Mouse (Mus musculus) CH12.LX (cell line): Measurements from ENCODE around the gene Olfr1359. TPM values are rescaled to one million over a fixed set of nuclear protein-coding genes. Genes with fewer than 3 reads are reported as not detected.

Experiments used
- DNase-seq: peaks from one replicate; pipeline ENCODE4 v3.0.0-alpha.2; 2013; ENCODE audit errors: extremely low read depth
- H3K27ac ChIP-seq: 2 replicates; pipeline ENCODE4 v1.5.1; 2012; ENCODE audit warnings: low read depth, mild to moderate bottlenecking, control low read depth, moderate library complexity; ENCODE audit not compliant: insufficient read depth
- H3K27me3 ChIP-seq: replicated peaks from 2 replicates; pipeline ENCODE3; 2012; ENCODE audit warnings: inconsistent platforms
- H3K36me3 ChIP-seq, 2 experiments: replicated peaks in 1 of 2; 2 replicates each; pipeline versions ENCODE3 to v1.6.1; 2012; ENCODE audit warnings: inconsistent platforms in 1 of 2, low read length in 1 of 2, mild to moderate bottlenecking in 1 of 2, mixed read lengths in 1 of 2, moderate library complexity in 1 of 2; ENCODE audit not compliant: control insufficient read depth in 1 of 2, insufficient read depth in 1 of 2
- H3K4me1 ChIP-seq, 2 experiments: 2 replicates each; pipeline ENCODE4 v1.6.1; 2012; ENCODE audit warnings: inconsistent platforms in 1 of 2, moderate library complexity in 1 of 2; ENCODE audit not compliant: insufficient read depth in 2 of 2, control insufficient read depth in 1 of 2
- H3K4me2 ChIP-seq: 2 replicates; pipeline ENCODE4 v1.6.1; 2012; ENCODE audit warnings: low read depth, mild to moderate bottlenecking, control low read depth; ENCODE audit not compliant: poor library complexity, insufficient read depth, severe bottlenecking
- H3K4me3 ChIP-seq, 3 experiments: fragments of 150-350 bp in 1 of 3; sonication (generic) in 1 of 3; replicated peaks in 1 of 3; 2 replicates each; pipeline versions ENCODE3 to v1.5.1; 2011 to 2012; ENCODE audit warnings: low read depth in 2 of 3, low read length in 2 of 3, mild to moderate bottlenecking in 2 of 3, moderate library complexity in 2 of 3, control low read depth in 1 of 3, improper control_type of control experiment in 1 of 3, inconsistent platforms in 1 of 3, mixed read lengths in 1 of 3; ENCODE audit not compliant: poor library complexity in 1 of 3
- H3K79me2 ChIP-seq: replicated peaks from 2 replicates; pipeline ENCODE4 v1.6.1; 2012; ENCODE audit warnings: mild to moderate bottlenecking, moderate library complexity; ENCODE audit not compliant: control insufficient read depth, poor library complexity, insufficient read depth, severe bottlenecking; ENCODE audit errors: extremely low read depth
- H3K9ac ChIP-seq: 2 replicates; pipeline ENCODE4 v1.6.1; 2012; ENCODE audit warnings: low read depth, mild to moderate bottlenecking, control low read depth, moderate library complexity; ENCODE audit not compliant: insufficient read depth
- H3K9me3 ChIP-seq: replicated peaks from 2 replicates; pipeline ENCODE3; 2012; ENCODE audit warnings: low read length, inconsistent platforms, mixed read lengths
- CTCF ChIP-seq, 2 experiments: IDR thresholded peaks in 1 of 2; conservative IDR thresholded peaks in 1 of 2; 2 replicates each; pipeline ENCODE4 v1.5.1; 2011 to 2012; ENCODE audit warnings: low read depth in 2 of 2, low read length in 2 of 2, improper control_type of control experiment in 1 of 2, inconsistent platforms in 1 of 2, mild to moderate bottlenecking in 1 of 2, moderate library complexity in 1 of 2
- E2F4 ChIP-seq: IDR thresholded peaks from 2 replicates; pipeline ENCODE4 v1.6.1; 2011; ENCODE audit warnings: low read depth, low read length, improper control_type of control experiment; ENCODE audit not compliant: insufficient replicate concordance
- ELF1 ChIP-seq: IDR thresholded peaks from 2 replicates; pipeline ENCODE4 v1.6.1; 2014; ENCODE audit warnings: low read depth, mild to moderate bottlenecking, inconsistent platforms, low read length, improper control_type of control experiment
- GABPA ChIP-seq: IDR thresholded peaks from 2 replicates; pipeline ENCODE4 v1.6.1; 2012; ENCODE audit warnings: low read depth, low read length, improper control_type of control experiment, inconsistent platforms; ENCODE audit not compliant: insufficient replicate concordance
- HCFC1 ChIP-seq: IDR thresholded peaks from 2 replicates; pipeline ENCODE4 v1.6.1; 2012; ENCODE audit warnings: low read depth, mild to moderate bottlenecking, inconsistent platforms, low read length, improper control_type of control experiment
- IRF4 ChIP-seq: IDR thresholded peaks from 2 replicates; pipeline ENCODE4 v1.6.1; 2014; ENCODE audit warnings: low read depth, mild to moderate bottlenecking, inconsistent platforms, low read length, improper control_type of control experiment
- JUN ChIP-seq: IDR thresholded peaks from 2 replicates; pipeline ENCODE4 v1.6.1; 2011; ENCODE audit warnings: low read depth, mild to moderate bottlenecking, low read length, improper control_type of control experiment, moderate library complexity; ENCODE audit not compliant: insufficient read depth
- JUND ChIP-seq: conservative IDR thresholded peaks from 2 replicates; pipeline ENCODE4 v1.6.1; 2011; ENCODE audit warnings: low read depth, low read length, improper control_type of control experiment
- KAT2A ChIP-seq: IDR thresholded peaks from 2 replicates; pipeline ENCODE4 v1.6.1; 2012; ENCODE audit warnings: low read length, improper control_type of control experiment, inconsistent platforms; ENCODE audit not compliant: insufficient replicate concordance
- MAFK ChIP-seq: IDR thresholded peaks from 2 replicates; pipeline ENCODE4 v1.6.1; 2011; ENCODE audit warnings: low read length, improper control_type of control experiment; ENCODE audit not compliant: insufficient replicate concordance
- MAX ChIP-seq: IDR thresholded peaks from 2 replicates; pipeline ENCODE4 v1.6.1; 2011; ENCODE audit warnings: low read length, improper control_type of control experiment
- MEF2A ChIP-seq: IDR thresholded peaks from 2 replicates; pipeline ENCODE4 v1.6.1; 2014; ENCODE audit warnings: low read depth, mild to moderate bottlenecking, inconsistent platforms, low read length, improper control_type of control experiment, borderline replicate concordance
- MXI1 ChIP-seq: IDR thresholded peaks from 2 replicates; pipeline ENCODE4 v1.6.1; 2011; ENCODE audit warnings: mild to moderate bottlenecking, low read depth, low read length, improper control_type of control experiment
- MYC ChIP-seq: IDR thresholded peaks from 2 replicates; pipeline ENCODE4 v1.6.1; 2011; ENCODE audit warnings: low read depth, mild to moderate bottlenecking, improper control_type of control experiment, low read length
- NELFE ChIP-seq: IDR thresholded peaks from 2 replicates; pipeline ENCODE4 v1.6.1; 2011; ENCODE audit warnings: low read depth, low read length, improper control_type of control experiment
- NRF1 ChIP-seq: IDR thresholded peaks from 2 replicates; pipeline ENCODE4 v1.6.1; 2014; ENCODE audit warnings: low read depth, mild to moderate bottlenecking, inconsistent platforms, low read length, improper control_type of control experiment, moderate library complexity
- PAX5 ChIP-seq: IDR thresholded peaks from 2 replicates; pipeline ENCODE4 v1.6.1; 2012; ENCODE audit warnings: low read length, inconsistent platforms, mixed read lengths
- POLR2A ChIP-seq: IDR thresholded peaks from 2 replicates; pipeline ENCODE4 v1.6.1; 2011; ENCODE audit warnings: low read depth, mild to moderate bottlenecking, improper control_type of control experiment, low read length
- POLR2AphosphoS2 ChIP-seq: IDR thresholded peaks from 2 replicates; pipeline ENCODE4 v1.6.1; 2011; ENCODE audit warnings: low read depth, low read length, improper control_type of control experiment
- RAD21 ChIP-seq: IDR thresholded peaks from 2 replicates; pipeline ENCODE4 v1.6.1; 2011; ENCODE audit warnings: low read depth, mild to moderate bottlenecking, low read length, improper control_type of control experiment, moderate library complexity
- RCOR1 ChIP-seq: conservative IDR thresholded peaks from 2 replicates; pipeline ENCODE4 v1.6.1; 2012; ENCODE audit warnings: low read depth, mild to moderate bottlenecking, inconsistent platforms, low read length, improper control_type of control experiment
- SMC3 ChIP-seq: IDR thresholded peaks from 2 replicates; pipeline ENCODE4 v1.6.1; 2011; ENCODE audit warnings: low read depth, low read length, improper control_type of control experiment
- TBP ChIP-seq: conservative IDR thresholded peaks from 2 replicates; pipeline ENCODE4 v1.6.1; 2011; ENCODE audit warnings: low read depth, low read length, improper control_type of control experiment
- TCF12 ChIP-seq: IDR thresholded peaks from 2 replicates; pipeline ENCODE4 v1.6.1; 2014; ENCODE audit warnings: low read depth, mild to moderate bottlenecking, inconsistent platforms, low read length, improper control_type of control experiment
- USF1 ChIP-seq: IDR thresholded peaks from 2 replicates; pipeline ENCODE4 v1.6.1; 2014; ENCODE audit warnings: low read depth, mild to moderate bottlenecking, inconsistent platforms, low read length, improper control_type of control experiment
- ZNF384 ChIP-seq: IDR thresholded peaks from 2 replicates; pipeline ENCODE4 v1.6.1; 2012; ENCODE audit warnings: low read depth, low read length, improper control_type of control experiment, inconsistent platforms
- dilution Hi-C: fragments of 300-500 bp; cut with MboI; formaldehyde crosslinking; loops from 2 replicates; pipeline ENCODE4 v1.14.3; 2020; ENCODE audit warnings: low sequenced_read_pairs; ENCODE audit not compliant: extremely low pct_unique_long_range_greater_than_20kb, extremely low pct_ligation_motif_present
- in situ Hi-C: fragments of 300-500 bp; cut with MboI; formaldehyde crosslinking; loops from 3 replicates; pipeline ENCODE4 v1.14.3; 2019; ENCODE audit warnings: low sequenced_read_pairs, low pct_ligation_motif_present, low pct_unique_long_range_greater_than_20kb, mixed read lengths
- polyA plus RNA-seq: library from polyadenylated mRNA; unstranded; fragments of >175 nt; gene quantifications from 2 replicates; pipeline ENCODE4 v1.2.1, GENCODE M21; 2012; ENCODE audit warnings: low read depth; ENCODE audit not compliant: insufficient read length
- total RNA-seq, 2 experiments: library from RNA; depleted of rRNA; stranded (reverse); fragments of 300-350 nt in 1 of 2; fragments of >200 nt in 1 of 2; gene quantifications; 2 replicates each; pipeline ENCODE4 v1.2.3; 2012 to 2014

The Olfr1359 gene
- total and polyA plus RNA-seq, 3 experiments, result not detected

DNA sequence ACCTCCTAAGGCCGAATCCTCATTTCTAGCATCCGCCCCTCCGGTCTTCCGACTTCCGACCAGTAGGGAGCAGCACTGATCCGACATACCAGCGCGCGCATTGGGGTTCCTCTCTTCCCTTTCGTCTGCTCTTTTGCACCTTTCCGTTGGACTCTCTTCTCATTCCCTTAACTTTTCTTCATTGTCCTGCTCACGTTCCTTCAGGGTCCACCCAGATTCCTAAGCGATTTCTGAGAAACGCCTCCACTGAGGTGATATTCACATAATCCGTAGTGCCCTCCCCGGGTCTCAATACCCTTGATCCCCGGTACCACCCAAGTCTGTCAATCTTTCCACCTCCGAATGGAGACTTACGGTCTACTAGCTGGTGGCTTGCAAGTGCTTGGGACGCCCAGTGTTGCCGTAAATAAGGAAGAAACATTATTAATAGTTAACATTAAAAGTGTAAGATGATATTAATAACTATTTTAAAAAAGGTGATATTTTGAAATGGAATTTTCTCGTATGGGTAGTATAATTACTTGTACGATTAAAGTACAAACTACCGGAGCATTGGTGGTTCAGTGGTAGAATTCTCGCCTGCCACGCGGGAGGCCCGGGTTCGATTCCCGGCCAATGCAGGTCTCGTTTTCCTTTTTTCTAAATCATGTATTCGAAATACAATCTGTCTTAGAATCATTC lies 12.3 kb downstream of the Olfr1359 start:
- H3K27ac ChIP-seq, result peak overlapping the region; percentile 27; the same call in 1 of the 2 replicates

DNA sequence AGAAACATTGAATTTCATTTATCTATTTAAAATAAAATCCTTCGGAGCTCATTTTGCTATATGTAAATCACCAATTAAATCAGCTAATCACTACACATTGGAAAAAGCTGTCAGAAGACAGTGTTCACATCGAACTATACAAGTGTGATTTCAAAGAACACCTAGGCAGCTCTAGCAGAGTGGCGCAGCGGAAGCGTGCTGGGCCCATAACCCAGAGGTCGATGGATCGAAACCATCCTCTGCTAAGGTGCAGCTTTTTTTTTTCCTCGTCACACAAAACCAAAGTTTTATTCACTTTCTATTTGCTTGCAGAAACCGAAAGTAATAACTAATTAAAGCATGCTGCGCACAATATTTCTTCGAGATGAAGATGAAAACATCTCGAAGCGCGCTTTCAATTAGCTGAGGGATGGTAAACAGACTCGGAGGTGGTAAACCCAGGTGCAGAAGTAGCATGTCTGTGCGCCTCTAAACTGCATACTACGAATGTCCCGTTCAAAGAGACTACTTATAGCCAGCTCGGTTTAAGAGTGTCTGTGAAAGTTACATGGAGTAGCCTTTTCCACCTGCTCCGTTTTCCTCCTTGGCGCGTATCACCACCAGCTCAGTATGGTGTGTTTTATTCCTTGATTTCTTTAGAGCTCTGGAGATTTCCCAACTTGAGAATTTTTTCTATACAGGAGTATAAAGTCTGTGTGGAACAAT lies 13.1 kb downstream of the Olfr1359 start:
- dilution Hi-C loops (no loop called here), in situ Hi-C loops (loop anchor here (25.0 kb wide), 2 partner anchors 226 to 324 kb away; partner anchors contain the start of gene Zfp184)
- Histone ChIP-seq H3K27me3 (peaks cover 3% of the 10 kb centered on the region), H3K4me3 (peak overlapping the region; percentile 67 to 71 (median 70)), H3K4me2 (peak overlapping the region; percentile 99), H3K4me1 (peaks cover 8 to 20% of the 10 kb centered on the region in 2 experiments; a peak in 3 of 4 replicates), H3K79me2 (no peaks in the 10 kb centered on the region), H3K36me3 (no peaks in the 10 kb centered on the region), H3K27ac (no peak overlapping the region; the same call in 1 of the 2 replicates), H3K9me3 (no peaks in the 10 kb centered on the region), H3K9ac (peak overlapping the region; percentile 80)
- peak; percentile 78 for DNase-seq
- TF ChIP-seq USF1, result no peak
- peak; percentile 94 for TF ChIP-seq ELF1
- TF ChIP-seq KAT2A, result no peak
- TF ChIP-seq NRF1, result peak; percentile 66
- peak; percentile 43; the same call in 1 of the 2 replicates for TF ChIP-seq IRF4
- TF ChIP-seq GABPA, result no peak
- TF ChIP-seq JUND, result no peak
- TF ChIP-seq MAFK, result peak; percentile 92
- TF ChIP-seq TBP, result peak; percentile 99
- TF ChIP-seq MAX, result peak; percentile 33; the same call in 1 of the 2 replicates
- peak; percentile 8; the same call in 1 of the 2 replicates for TF ChIP-seq ZNF384
- TF ChIP-seq, all 38 proteins: peak for 7

More for the DNA sequence above, 12.3 kb downstream of the Olfr1359 start:
- H3K4me1 ChIP-seq, result peaks cover 8 to 16% of the 10 kb centered on the region in 2 experiments; a peak in 3 of 4 replicates
- no peaks in the 10 kb centered on the region for H3K9me3 ChIP-seq
- no peaks in the 10 kb centered on the region for H3K79me2 ChIP-seq
- no peaks in the 10 kb centered on the region for H3K36me3 ChIP-seq
- dilution Hi-C loops, result no loop called here
- H3K4me2 ChIP-seq, result no peak overlapping the region
- peak; percentile 89 for DNase-seq
- peak overlapping the region; percentile 70 to 87 (median 82) for H3K4me3 ChIP-seq
- no peak for TF ChIP-seq JUND
- TF ChIP-seq JUN, result no peak
- TF ChIP-seq KAT2A, result peak; percentile 62; the same call in 1 of the 2 replicates
- TF ChIP-seq CTCF (conservative IDR thresholded peaks at IDR 0.05 in 1 of 2, IDR thresholded peaks at IDR 0.05 in 1 of 2; ENCODE audit: low read depth in 2 of 2, low read length in 2 of 2), result peak; percentile 19 to 76; a peak in 3 of 4 replicates
- no peak for TF ChIP-seq PAX5
- TF ChIP-seq POLR2AphosphoS2, result no peak
- peak; percentile 88 for TF ChIP-seq MAFK
- peak; percentile 27 for TF ChIP-seq RAD21
- peak; percentile 53; the same call in 1 of the 2 replicates for TF ChIP-seq NELFE
- peak; percentile 57 for TF ChIP-seq POLR2A
- TF ChIP-seq ELF1, result peak; percentile 88
- peak; percentile 27; the same call in 1 of the 2 replicates for TF ChIP-seq E2F4
- no peak for TF ChIP-seq RCOR1
- 0 out of 2 replicates have a peak, but pooled peaks have one; percentile 14 for TF ChIP-seq SMC3
- peak; percentile 57; the same call in 1 of the 2 replicates for TF ChIP-seq TCF12
- TF ChIP-seq GABPA, result no peak
- TF ChIP-seq NRF1, result 0 out of 2 replicates have a peak, but pooled peaks have one; percentile 38
- TF ChIP-seq TBP, result peak; percentile 98
- TF ChIP-seq HCFC1, result peak; percentile 67
- no peak for TF ChIP-seq MEF2A
- 0 out of 2 replicates have a peak, but pooled peaks have one; percentile 26 for TF ChIP-seq MYC
- TF ChIP-seq IRF4, result peak; percentile 52; the same call in 1 of the 2 replicates
- no peak for TF ChIP-seq MXI1
- TF ChIP-seq, all 38 proteins: peak for 15
- Histone ChIP-seq H3K27me3 (peaks cover 3% of the 10 kb centered on the region), H3K9ac (peak overlapping the region; percentile 89)
- in situ Hi-C loops, result loop anchor here (25.0 kb wide), 2 partner anchors 227 to 323 kb away; partner anchors contain the start of gene Zfp184
